Mouse (Mus musculus): ENCODE measurements around the gene Krtap19-5. TPM values are rescaled to one million over a fixed set of nuclear protein-coding genes. Genes with fewer than 3 reads are reported as not detected.

Krtap19-5 gene
- not detected in 2 replicates for polyA plus RNA-seq (2016; fragmentation: Nextera tagmentation; extraction: Ambion mirVana)

DNA sequence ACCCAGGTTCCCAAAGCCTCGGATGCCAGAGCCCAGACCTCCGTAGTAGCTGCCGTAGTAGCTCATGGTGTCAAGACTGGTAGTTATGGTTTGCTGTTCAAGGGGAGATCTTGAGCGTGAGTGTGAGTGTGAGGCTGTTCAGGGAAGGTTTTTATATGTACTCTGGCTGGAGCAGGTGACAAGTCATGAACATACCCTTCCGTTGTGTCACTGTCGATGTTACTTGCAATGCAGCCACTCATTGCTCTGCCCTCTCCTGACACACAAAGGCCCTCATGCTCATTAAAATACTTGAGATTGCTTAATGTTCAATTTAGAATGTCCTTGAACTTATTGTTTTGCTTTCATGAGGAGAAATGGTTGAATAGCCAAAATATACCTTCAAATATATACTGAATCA, at the start of gene Krtap19-5:
Gene Krtap19-5 (minus strand): TSS at position 101 of the 400 bp plus-strand sequence.
- H3K4me2 ChIP-seq = no peak within 1 kb of the TSS
- H3K4me3 ChIP-seq (replicated peaks) = no peak within 1 kb of the TSS
- H3K9ac ChIP-seq = no peak within 1 kb of the TSS
- H3K27me3 ChIP-seq = no peaks in the 10 kb centered on the region
- WGBS = 94% methylated on average over 6 of the region's 6 CpGs
- no peaks in the 10 kb centered on the region for H3K9me3 ChIP-seq
- H3K4me1 ChIP-seq = no peaks in the 10 kb centered on the region
- H3K36me3 ChIP-seq (replicated peaks) = no peaks in the 10 kb centered on the region
- no peak within 1 kb of the TSS for H3K27ac ChIP-seq
- ATAC-seq (ENCODE audit: low FRiP score) = no peak

GRCm38 (mm10) chr16:88941106-88941505, 44.8 kb upstream of the Krtap19-5 start:
- Histone ChIP-seq H3K9ac (no peak overlapping the region), H3K4me1 (no peaks in the 10 kb centered on the region), H3K36me3 (replicated peaks) (no peaks in the 10 kb centered on the region), H3K27me3 (no peaks in the 10 kb centered on the region), H3K27ac (no peak overlapping the region), H3K9me3 (no peaks in the 10 kb centered on the region), H3K4me3 (replicated peaks) (no peak overlapping the region), H3K4me2 (no peak overlapping the region)
- 89% methylated on average over 6 of the region's 6 CpGs for WGBS
- ATAC-seq (ENCODE audit: low FRiP score) = no peak

DNA sequence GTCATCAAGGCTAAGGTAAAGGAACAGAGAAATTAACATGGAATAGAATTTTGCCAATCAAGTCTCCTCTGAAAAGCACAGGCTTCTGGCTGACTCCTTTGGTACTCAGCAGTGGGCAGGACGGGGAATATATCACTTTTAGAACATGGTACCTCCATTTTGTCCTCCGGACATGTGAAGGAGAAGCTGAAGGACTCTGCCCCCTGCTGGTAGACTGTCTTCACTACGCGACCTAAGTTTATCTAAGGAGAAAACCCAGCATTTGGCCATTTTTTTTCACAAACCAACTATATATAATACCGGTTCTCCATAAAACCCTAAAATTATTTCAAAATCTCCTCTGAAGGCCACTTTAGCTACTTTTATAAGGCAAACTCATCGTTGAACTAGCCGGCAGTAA, 42.0 kb upstream of the Krtap19-5 start:
- WGBS = 76% methylated on average over 7 of the region's 7 CpGs
- H3K27ac ChIP-seq = no peak overlapping the region
- ATAC-seq (ENCODE audit: low FRiP score) = no peak; the same call in 1 of the 2 replicates

DNA sequence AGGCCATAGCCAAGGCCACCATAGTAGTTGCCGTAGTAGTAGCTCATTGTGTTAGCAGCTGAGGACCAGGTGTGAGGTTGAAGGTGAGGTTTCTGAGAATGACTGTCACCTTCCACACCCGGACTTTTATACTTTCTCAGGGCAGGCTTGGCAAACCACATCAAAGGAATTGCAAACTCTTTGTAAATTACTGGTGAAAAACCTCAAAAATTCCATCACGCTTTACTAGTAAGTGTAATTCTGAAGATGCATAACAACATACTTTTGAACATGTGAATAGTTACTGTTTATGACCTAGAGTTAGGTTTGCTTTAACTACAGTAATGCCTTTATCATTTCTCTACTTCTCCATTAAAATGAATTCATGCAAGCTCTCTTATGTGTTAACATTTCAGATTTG, 35.9 kb upstream of the Krtap19-5 start, which contains the start of gene Krtap19-9b:
Gene Krtap19-9b (minus strand): TSS at position 101 of the 400 bp plus-strand sequence.
- 93% methylated on average over 3 of the region's 3 CpGs for WGBS
- no peak within 1 kb of the TSS for H3K4me2 ChIP-seq
- no peak for ATAC-seq (ENCODE audit: low FRiP score)

More for the DNA sequence above, 42.0 kb upstream of the Krtap19-5 start:
- no peak overlapping the region for H3K4me3 ChIP-seq (replicated peaks)
- H3K4me1 ChIP-seq = no peaks in the 10 kb centered on the region
- no peak overlapping the region for H3K4me2 ChIP-seq
- H3K9me3 ChIP-seq = no peaks in the 10 kb centered on the region
- H3K27me3 ChIP-seq = no peaks in the 10 kb centered on the region
- no peak overlapping the region for H3K9ac ChIP-seq
- no peaks in the 10 kb centered on the region for H3K36me3 ChIP-seq (replicated peaks)

DNA sequence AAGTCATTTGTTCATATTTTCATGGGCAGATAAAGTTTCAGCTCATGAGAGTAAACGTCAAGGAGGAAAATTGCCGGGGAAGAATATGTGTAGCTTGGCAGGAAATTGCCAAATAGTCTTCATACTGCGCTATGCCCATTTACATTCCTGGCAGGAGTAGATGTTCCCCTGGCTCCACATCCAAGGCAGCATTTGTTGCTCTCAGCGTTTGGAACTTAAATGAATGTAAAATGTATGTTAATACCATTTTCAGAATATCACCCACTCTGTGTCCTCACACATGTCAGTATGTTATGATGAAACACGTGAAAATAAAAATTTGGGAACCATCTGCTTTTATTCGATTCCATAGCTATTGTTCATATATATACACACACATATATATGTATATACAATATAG, 9.4 kb downstream of the Krtap19-5 start:
- H3K36me3 ChIP-seq (replicated peaks) = no peaks in the 10 kb centered on the region
- no peak for ATAC-seq (ENCODE audit: low FRiP score)
- WGBS = 89% methylated on average over 6 of the region's 6 CpGs

More for the DNA sequence above, 35.9 kb upstream of the Krtap19-5 start, which contains the start of gene Krtap19-9b:
- no peak within 1 kb of the TSS for H3K9ac ChIP-seq
- no peaks in the 10 kb centered on the region for H3K36me3 ChIP-seq (replicated peaks)
- H3K4me1 ChIP-seq = no peaks in the 10 kb centered on the region
- no peak within 1 kb of the TSS for H3K27ac ChIP-seq
- no peaks in the 10 kb centered on the region for H3K27me3 ChIP-seq
- no peak within 1 kb of the TSS for H3K4me3 ChIP-seq (replicated peaks)
- no peaks in the 10 kb centered on the region for H3K9me3 ChIP-seq

DNA sequence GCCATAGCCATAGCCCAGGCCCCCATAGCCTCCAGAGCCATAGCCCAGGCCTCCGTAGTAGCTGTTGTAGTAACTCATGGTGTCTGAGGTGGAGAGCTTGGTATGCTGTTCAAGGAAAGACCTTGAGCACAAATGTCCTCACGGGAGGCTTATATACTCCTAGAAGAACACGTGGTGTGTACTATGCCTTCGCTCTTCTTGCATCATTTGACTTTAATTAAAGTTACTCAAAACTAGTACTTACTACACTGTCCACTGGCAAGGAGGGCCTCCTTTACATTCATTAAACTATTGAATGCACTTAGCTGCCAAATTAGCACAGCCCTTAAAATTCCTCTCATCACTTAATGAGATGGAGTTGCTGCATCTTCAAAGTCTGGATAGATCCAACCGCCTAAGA, 11.3 kb downstream of the Krtap19-5 start, which contains the start of gene Krtap19-4:
Gene Krtap19-4 (minus strand): TSS at position 101 of the 400 bp plus-strand sequence.
- H3K27me3 ChIP-seq = no peaks in the 10 kb centered on the region
- H3K4me3 ChIP-seq (replicated peaks) = no peak within 1 kb of the TSS
- H3K9me3 ChIP-seq = no peaks in the 10 kb centered on the region
- no peak within 1 kb of the TSS for H3K9ac ChIP-seq
- WGBS = 89% methylated on average over 5 of the region's 5 CpGs
- H3K4me2 ChIP-seq = no peak within 1 kb of the TSS
- no peak for ATAC-seq (ENCODE audit: low FRiP score)
- H3K36me3 ChIP-seq (replicated peaks) = no peaks in the 10 kb centered on the region
- no peaks in the 10 kb centered on the region for H3K4me1 ChIP-seq
- no peak within 1 kb of the TSS for H3K27ac ChIP-seq

More for the DNA sequence above, 9.4 kb downstream of the Krtap19-5 start:
- Histone ChIP-seq H3K9ac (no peak overlapping the region), H3K27me3 (no peaks in the 10 kb centered on the region), H3K4me2 (no peak overlapping the region), H3K4me1 (no peaks in the 10 kb centered on the region), H3K4me3 (replicated peaks) (no peak overlapping the region), H3K9me3 (no peaks in the 10 kb centered on the region), H3K27ac (no peak overlapping the region)

DNA sequence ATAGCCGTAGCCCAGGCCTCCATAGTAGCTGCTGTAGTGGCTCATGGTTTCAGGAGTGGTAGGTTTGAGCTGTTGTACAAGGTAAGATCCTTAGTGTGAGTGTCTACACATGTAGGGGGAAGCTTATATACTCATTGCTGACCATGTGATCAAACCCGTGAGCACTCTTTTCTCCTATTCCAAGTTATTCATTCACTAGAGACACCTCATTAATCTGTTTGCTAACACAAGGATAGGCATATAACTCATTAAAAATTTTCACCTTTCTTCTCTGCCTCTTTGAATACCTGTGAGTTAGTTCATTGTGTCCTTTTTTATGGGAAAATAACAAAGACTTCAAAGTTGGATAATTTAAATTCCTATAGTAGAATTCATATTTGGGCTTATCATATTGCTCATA, 18.3 kb downstream of the Krtap19-5 start, which contains the start of gene Krtap19-3:
Gene Krtap19-3 (minus strand): TSS at position 101 of the 400 bp plus-strand sequence.
- WGBS = 92% methylated on average over 2 of the region's 2 CpGs
- H3K27me3 ChIP-seq = no peaks in the 10 kb centered on the region
- no peak within 1 kb of the TSS for H3K9ac ChIP-seq
- no peak within 1 kb of the TSS for H3K27ac ChIP-seq
- no peaks in the 10 kb centered on the region for H3K36me3 ChIP-seq (replicated peaks)
- H3K4me1 ChIP-seq = no peaks in the 10 kb centered on the region
- H3K4me3 ChIP-seq (replicated peaks) = no peak within 1 kb of the TSS
- ATAC-seq (ENCODE audit: low FRiP score) = no peak
- no peak within 1 kb of the TSS for H3K4me2 ChIP-seq
- no peaks in the 10 kb centered on the region for H3K9me3 ChIP-seq

DNA sequence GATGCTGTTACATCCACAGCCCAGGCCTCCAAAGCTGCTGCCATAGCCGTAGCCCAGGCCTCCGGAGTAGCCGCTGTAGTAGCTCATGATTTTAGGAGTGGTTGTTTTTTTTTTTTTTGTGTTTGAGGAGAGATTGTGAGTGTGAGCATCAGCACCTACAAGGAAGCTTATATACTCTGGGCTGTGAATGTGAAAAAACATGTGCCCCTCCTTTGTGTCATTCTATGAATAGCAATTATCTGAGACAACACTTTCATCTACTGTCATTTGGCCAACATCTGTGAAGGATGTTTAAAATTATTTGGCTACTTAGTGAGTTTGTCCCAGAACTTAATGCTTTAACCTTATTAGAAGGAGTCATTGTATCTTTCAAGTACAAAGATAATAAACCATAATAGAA, 22.1 kb downstream of the Krtap19-5 start, which contains the start of gene Krtap19-2:
Gene Krtap19-2 (minus strand): TSS at position 101 of the 400 bp plus-strand sequence.
- Histone ChIP-seq H3K36me3 (replicated peaks) (no peaks in the 10 kb centered on the region), H3K4me2 (no peak within 1 kb of the TSS), H3K9me3 (no peaks in the 10 kb centered on the region), H3K4me1 (no peaks in the 10 kb centered on the region), H3K9ac (no peak within 1 kb of the TSS), H3K27me3 (no peaks in the 10 kb centered on the region), H3K4me3 (replicated peaks) (no peak within 1 kb of the TSS), H3K27ac (no peak within 1 kb of the TSS)
- ATAC-seq (ENCODE audit: low FRiP score) = no peak
- 98% methylated on average over 3 of the region's 3 CpGs for WGBS

GRCm38 (mm10) chr16:88869311-88869710, 26.9 kb downstream of the Krtap19-5 start, which contains the start of gene Krtap19-1:
TSS of gene Krtap19-1 (minus strand) at chr16:88869411.
- H3K9ac ChIP-seq = no peak within 1 kb of the TSS
- no peak within 1 kb of the TSS for H3K4me3 ChIP-seq (replicated peaks)
- no peaks in the 10 kb centered on the region for H3K4me1 ChIP-seq
- no peaks in the 10 kb centered on the region for H3K9me3 ChIP-seq
- no peak within 1 kb of the TSS for H3K4me2 ChIP-seq
- WGBS = 90% methylated on average over 6 of the region's 6 CpGs
- H3K27me3 ChIP-seq = no peaks in the 10 kb centered on the region
- H3K36me3 ChIP-seq (replicated peaks) = no peaks in the 10 kb centered on the region
- ATAC-seq (ENCODE audit: low FRiP score) = no peak
- H3K27ac ChIP-seq = no peak within 1 kb of the TSS

- no peaks in the 10 kb centered on the region for H3K4me1 ChIP-seq
- H3K36me3 ChIP-seq (replicated peaks) = no peaks in the 10 kb centered on the region
- no peak overlapping the region for H3K9ac ChIP-seq
- no peak overlapping the region for H3K4me2 ChIP-seq
- H3K4me3 ChIP-seq (replicated peaks) = no peak overlapping the region
- WGBS = 88% methylated on average over 4 of the region's 4 CpGs
- no peak for ATAC-seq (ENCODE audit: low FRiP score)
- H3K27ac ChIP-seq = no peak overlapping the region
- H3K9me3 ChIP-seq = no peaks in the 10 kb centered on the region
- no peaks in the 10 kb centered on the region for H3K27me3 ChIP-seq
Observed at GRCm38 (mm10) chr16:88864887-88865407, 31.3 kb downstream of the Krtap19-5 start.

DNA sequence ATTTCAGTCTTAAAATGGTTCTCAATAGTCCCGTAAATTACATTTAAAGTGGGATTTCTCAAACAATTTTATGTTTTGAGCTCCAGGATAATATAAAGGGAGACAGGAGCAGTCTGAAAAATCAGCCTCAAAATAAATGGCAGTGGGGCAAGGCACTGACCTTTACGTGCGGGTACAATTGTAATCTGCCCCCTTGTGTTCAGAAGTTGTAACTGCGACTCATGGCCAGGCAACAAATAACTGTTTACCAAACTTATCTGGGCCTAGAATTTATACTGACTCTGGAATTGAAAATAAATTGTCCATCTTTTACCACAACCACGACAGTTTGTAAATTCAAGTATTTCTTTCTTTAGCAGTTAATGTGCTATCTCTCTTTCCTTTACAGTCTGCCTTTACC, 44.8 kb downstream of the Krtap19-5 start:
- peak; percentile 49; the same call in 1 of the 2 replicates for ATAC-seq (ENCODE audit: low FRiP score)
- H3K4me1 ChIP-seq = no peaks in the 10 kb centered on the region

DNA sequence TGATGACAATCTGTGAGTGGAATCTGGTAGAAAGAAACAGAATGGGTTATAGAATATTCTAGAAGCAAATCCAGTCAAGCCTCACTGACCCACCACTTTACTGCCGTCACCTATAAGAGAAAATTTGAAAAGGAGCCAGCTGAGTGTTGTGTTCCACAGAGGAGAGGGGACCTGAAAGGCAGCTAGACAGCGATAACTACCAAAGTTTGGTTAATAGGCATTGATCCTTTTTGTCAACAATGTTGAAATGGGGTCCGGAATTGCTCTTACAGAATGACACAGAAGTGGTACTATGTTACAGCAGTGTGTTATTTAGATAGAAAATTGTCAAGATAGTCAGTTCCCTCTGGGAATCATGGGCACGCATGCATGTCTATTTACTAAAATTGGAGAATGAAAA, 47.7 kb downstream of the Krtap19-5 start:
- H3K27ac ChIP-seq = no peak overlapping the region
- no peak overlapping the region for H3K4me2 ChIP-seq
- no peak overlapping the region for H3K4me3 ChIP-seq (replicated peaks)
- H3K27me3 ChIP-seq = no peaks in the 10 kb centered on the region
- no peaks in the 10 kb centered on the region for H3K36me3 ChIP-seq (replicated peaks)
- ATAC-seq (ENCODE audit: low FRiP score) = no peak
- no peaks in the 10 kb centered on the region for H3K4me1 ChIP-seq
- H3K9ac ChIP-seq = no peak overlapping the region
- WGBS = 88% methylated on average over 4 of the region's 4 CpGs
- H3K9me3 ChIP-seq = no peaks in the 10 kb centered on the region

More for the DNA sequence above, 44.8 kb downstream of the Krtap19-5 start:
- 11% methylated on average over 5 of the region's 5 CpGs for WGBS
- Histone ChIP-seq H3K9me3 (no peaks in the 10 kb centered on the region), H3K27me3 (no peaks in the 10 kb centered on the region), H3K4me3 (replicated peaks) (no peak overlapping the region), H3K27ac (no peak overlapping the region), H3K4me2 (no peak overlapping the region), H3K36me3 (replicated peaks) (no peaks in the 10 kb centered on the region), H3K9ac (no peak overlapping the region)

DNA sequence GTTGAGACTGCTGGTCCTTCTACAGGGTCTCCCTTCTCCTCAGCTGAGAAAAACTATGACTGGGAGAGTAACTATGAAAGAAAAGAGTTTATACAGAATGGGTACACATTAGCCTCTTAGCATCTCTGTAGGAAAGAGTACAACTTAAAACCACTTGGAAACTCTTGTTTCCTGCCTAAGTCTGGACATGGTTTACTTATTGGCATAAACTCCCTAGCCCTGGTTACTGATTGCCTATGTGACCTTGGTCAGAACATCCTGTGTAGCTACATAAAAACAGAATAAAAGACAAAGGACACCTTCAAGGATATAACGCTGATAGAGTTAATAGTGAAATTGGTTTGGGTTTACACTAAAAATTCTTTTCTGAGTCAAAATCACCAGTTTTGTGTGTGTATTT, 48.9 kb downstream of the Krtap19-5 start:
- Histone ChIP-seq H3K27ac (no peak overlapping the region), H3K4me3 (replicated peaks) (no peak overlapping the region), H3K36me3 (replicated peaks) (no peaks in the 10 kb centered on the region), H3K9me3 (no peaks in the 10 kb centered on the region), H3K4me1 (no peaks in the 10 kb centered on the region), H3K9ac (no peak overlapping the region), H3K27me3 (no peaks in the 10 kb centered on the region), H3K4me2 (no peak overlapping the region)
- ATAC-seq (ENCODE audit: low FRiP score) = no peak
- 98% methylated on average over 1 of the region's 1 CpGs for WGBS

Data from forebrain, embryonic 12.5 days (tissue).